Mouse (Mus musculus): ENCODE results near the gene Pitpnc1. TPM values are rescaled to one million over a fixed set of nuclear protein-coding genes. Genes with fewer than 3 reads are reported as not detected.
A peak's percentile ranks its signal among the peaks of the same experiment; 100 is the strongest.

Pitpnc1 gene
- total RNA-seq, 2 experiments from 2014 or later, result 65.1 to 72.6 TPM

DNA sequence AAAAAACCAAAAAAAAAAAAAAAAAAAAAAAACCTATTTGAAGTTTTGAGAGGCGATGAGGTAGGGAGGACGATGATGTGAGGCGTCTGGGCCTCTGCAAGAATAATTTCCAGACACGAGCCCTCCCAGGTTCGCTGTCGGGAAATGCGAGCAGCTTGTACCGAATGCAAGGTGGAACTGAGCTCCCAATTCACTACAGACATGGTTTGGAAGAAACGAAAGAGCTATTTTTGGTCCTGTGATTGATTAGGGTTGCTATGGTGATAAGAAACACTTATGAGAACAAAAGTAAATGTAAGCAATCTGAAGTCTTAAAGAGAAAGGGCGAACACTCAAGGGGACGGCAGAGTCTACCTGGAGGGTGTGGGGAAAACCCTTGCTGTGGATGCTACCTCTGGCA lies 164.3 kb downstream of the Pitpnc1 start:
- DNase-seq (ENCODE audit: low spot score), result no peak
- intact Hi-C loops (cut with DNase I), result no loop called here

DNA sequence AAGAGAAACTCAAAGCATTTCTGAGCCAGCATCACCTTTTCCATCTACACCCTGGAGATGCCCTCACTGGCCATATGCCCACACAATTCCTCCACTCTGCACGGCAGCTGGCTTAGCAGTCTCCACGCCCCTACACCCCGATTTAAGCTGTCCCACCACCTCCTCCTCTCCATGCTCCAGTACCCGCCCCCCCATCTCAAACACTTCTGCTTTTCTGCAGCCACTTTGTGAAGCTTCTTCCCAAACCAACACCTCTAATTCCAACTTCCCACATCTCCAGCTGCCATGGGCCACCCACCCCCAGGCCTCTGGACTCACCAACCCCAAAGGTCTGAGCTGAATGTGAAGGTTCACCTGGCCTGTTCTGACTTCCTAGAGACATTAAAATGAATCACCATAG lies 168.4 kb downstream of the Pitpnc1 start:
- intact Hi-C loops (cut with DNase I), result no loop called here

GRCm38 (mm10) chr11:107300235-107300634 lies 170.3 kb downstream of the Pitpnc1 start:
- intact Hi-C loops (cut with DNase I), result no loop called here
- DNase-seq (ENCODE audit: low spot score), result no peak

More for the DNA sequence above, 168.4 kb downstream of the Pitpnc1 start:
- DNase-seq (ENCODE audit: low spot score), result no peak

GRCm38 (mm10) chr11:107299511-107300120 lies 170.9 kb downstream of the Pitpnc1 start:
- intact Hi-C loops (cut with DNase I), result no loop called here
- DNase-seq (ENCODE audit: low spot score), result no peak

- DNase-seq (ENCODE audit: low spot score), result no peak
- intact Hi-C loops (cut with DNase I), result no loop called here
These were observed 174.3 kb downstream of the Pitpnc1 start for GRCm38 (mm10) chr11:107296176-107296575.

DNA sequence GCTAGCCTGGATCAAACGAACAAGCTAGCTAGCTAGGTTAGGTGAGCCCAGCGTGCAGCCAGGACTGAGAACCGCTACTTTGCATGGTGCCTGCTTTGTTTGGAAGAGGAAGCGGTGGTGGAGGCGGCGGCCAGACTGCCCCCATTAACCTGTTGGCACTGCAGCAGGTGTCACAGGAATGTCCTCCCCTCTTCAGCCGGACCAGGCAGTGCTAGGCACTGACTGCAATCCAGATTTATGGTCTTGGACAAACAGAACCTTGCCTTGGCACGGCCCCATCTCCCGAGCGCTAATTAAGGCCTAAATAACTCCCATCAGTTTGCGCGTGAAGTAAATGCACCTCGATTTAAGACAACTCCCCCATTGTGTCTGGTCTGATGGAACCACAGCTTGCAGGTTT lies 178.5 kb downstream of the Pitpnc1 start:
- intact Hi-C loops (cut with DNase I), result no loop called here
- no peak for DNase-seq (ENCODE audit: low spot score)

- DNase-seq (ENCODE audit: low spot score), result no peak
- intact Hi-C loops (cut with DNase I), result no loop called here
These were observed 182.3 kb downstream of the Pitpnc1 start for GRCm38 (mm10) chr11:107288186-107288563.

DNA sequence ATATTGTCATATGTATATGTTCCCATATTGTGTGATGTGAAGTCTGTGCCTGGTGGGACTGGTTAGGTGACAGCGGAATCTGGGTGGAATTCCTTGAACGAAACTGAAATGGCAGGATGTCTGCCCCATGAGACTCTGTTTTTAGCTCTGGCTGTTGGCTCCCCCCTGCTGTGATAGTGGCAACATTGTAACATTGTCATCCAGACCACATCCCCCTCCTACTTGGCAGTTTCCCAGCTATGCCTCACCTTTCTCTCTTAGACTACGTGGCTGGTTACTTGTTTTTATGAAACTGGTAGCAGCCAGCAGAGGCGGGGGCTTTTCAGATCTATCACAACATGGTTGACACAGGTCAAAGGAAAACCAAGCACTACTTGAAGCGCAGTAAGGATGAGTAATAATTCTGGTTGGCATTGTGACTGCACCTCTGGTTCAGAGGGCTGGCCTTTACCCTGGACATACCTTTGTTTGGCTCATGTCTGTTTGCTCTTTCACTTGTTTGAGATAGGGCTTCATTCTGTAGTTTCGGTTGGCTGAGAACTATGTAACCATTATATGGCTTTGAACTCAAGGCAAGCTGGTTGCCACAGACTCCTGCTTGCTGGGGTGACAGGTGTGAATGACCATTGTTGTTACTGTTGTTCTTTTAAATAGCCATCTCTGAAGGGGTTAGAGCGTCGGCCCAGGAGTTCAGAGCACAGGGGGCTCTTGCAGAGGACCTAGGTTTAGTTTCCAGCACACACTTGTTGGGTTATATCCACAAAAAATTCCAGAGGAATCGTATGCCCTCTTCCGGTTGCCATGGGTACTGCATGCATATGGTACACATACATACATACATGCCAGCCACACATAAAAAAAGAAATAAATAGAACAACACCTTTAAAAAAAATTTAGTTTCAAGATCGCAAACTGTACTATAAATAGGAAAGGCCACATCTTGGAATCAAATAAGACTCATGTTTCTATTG lies 183.0 kb downstream of the Pitpnc1 start:
- intact Hi-C loops (cut with DNase I), result no loop called here

DNA sequence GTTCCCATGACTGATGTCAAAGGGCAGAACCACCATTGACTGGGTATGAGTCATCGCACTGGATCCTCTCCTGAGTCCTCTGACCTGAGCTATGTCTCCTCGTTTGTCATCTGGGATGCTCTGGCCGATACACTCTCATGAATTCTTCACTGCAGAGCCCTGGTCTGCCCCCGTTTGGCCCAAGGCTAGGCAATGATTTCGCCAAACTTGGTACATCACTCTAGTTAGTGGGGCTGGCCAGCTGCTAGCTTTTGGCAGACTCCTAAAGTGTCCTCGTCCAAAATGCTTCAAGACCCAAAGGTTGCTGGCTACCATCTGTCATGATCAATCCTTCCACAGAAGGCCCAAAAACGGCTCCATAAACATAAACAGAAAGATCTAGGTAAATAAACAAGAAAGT lies 184.8 kb downstream of the Pitpnc1 start:
- intact Hi-C loops (cut with DNase I), result no loop called here
- no peak for DNase-seq (ENCODE audit: low spot score)

More for the DNA sequence above, 183.0 kb downstream of the Pitpnc1 start:
- DNase-seq (ENCODE audit: low spot score), result no peak

GRCm38 (mm10) chr11:107283632-107284031 lies 186.9 kb downstream of the Pitpnc1 start:
- intact Hi-C loops (cut with DNase I), result no loop called here
- no peak for DNase-seq (ENCODE audit: low spot score)

DNA sequence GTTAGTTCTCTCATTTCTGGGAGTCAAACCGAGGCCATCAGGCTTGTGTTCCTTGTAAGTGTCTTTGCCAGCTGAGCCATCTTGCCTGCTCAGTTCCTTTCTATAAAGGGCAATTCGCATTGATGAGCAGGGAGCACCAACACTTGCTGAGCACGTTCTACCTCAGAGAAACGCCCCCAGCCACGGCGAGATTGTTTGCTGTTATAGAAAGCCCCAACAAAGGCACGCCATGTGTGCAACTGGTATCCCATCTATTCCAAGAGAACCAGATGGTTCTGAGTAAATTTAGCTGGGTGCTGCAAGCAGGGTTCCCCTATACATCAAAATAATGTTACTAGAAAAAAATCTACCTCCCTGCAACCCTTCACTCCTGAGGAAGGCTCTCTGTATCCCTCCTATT lies 188.0 kb downstream of the Pitpnc1 start:
- no peak for DNase-seq (ENCODE audit: low spot score)
- intact Hi-C loops (cut with DNase I), result no loop called here

- intact Hi-C loops (cut with DNase I), result loop anchor here (2.0 to 5.0 kb wide), 2 partner anchors 26 to 103 kb away; no protein-coding TSS in a partner anchor
These were observed 191.2 kb downstream of the Pitpnc1 start for GRCm38 (mm10) chr11:107279258-107279657.

DNA sequence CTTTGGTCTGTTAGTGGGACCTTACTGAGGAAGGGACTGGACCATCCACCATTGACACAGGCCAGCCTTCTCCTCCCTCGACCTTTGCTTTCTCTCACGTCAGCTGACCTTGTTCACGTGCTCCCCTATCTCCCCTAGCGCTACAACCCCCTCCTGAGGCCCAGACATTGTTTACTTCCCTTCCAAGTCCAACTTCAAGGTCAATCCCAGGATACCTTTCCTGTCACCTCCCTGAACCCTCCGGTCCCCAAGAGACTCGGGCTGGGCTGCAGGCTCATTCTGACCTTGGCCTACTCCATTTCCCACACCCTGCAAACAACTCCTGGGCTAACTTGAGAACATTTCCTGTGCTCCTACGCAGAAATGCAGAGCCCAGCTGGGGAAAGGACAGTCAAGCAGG lies 193.6 kb downstream of the Pitpnc1 start:
- DNase-seq (ENCODE audit: low spot score), result peak; percentile 56
- intact Hi-C loops (cut with DNase I), result loop anchor here (1.0 to 5.0 kb wide), 4 partner anchors 38 to 193 kb away; partner anchors contain the start of gene Pitpnc1

More at GRCm38 (mm10) chr11:107279258-107279657, 191.2 kb downstream of the Pitpnc1 start:
- no peak for DNase-seq (ENCODE audit: low spot score)

DNA sequence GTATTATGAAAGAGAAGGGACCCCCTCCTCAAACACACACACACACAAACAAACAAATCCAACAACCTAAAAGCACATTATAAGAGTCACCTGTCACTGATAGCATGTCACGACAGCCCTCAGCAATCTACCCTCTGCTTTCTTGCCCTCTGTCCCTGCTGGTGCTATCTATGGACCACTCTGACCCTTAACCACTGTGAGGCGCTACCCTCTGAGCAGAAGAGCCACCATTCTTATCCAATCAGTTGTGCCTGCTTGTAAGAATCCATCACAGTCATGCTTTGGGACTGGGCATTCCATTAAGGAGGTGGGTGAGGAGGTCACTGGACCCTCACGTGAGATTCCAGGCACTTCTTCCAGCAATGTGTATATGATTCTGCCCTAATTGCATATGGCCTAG lies 194.2 kb downstream of the Pitpnc1 start:
- no peak for DNase-seq (ENCODE audit: low spot score)

DNA sequence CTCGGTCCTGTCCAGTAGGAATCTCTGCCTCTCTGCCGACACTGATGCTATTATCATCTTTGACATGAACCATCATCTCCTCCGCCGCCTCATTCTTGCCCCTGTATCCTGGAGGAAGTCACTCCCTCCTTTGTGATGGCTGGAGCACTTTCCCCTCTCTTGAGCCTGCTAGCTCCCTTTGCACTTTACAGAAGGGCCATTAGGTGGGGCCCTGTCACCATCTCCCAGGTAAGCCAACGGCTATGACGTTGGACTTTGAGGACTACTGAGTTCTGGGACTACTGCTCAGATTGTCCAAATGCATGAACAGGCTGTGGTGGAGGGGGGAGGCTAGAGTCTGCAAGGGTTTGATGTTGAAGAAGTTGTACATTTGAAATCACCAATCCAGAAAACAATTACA lies 194.6 kb downstream of the Pitpnc1 start:
- peak; percentile 33 for DNase-seq (ENCODE audit: low spot score)
- intact Hi-C loops (cut with DNase I), result loop anchor here (1.0 to 5.0 kb wide), 4 partner anchors 39 to 194 kb away; partner anchors contain the start of gene Pitpnc1

More for the DNA sequence above, 194.2 kb downstream of the Pitpnc1 start:
- intact Hi-C loops (cut with DNase I), result loop anchor here (1.0 to 5.0 kb wide), 4 partner anchors 38 to 194 kb away; partner anchors contain the start of gene Pitpnc1

DNA sequence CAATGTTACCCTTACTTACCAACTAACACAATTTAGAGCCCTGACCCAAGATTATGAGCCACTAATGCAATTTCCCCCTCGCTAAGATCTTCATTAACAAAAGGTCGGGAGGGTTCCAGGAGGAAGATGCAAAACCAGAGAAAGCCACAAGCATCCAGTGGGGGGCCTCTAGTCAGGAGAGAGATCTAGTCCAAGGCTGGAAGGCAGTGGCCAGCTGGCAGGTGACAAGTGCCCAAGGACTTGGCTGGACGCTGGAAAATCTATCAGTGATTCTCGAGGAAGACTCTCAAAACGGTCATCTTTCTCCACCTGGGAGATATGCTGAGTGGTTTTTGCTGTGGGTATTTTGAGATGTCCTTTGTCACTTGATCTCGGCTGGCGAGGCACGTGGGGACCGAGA lies 196.3 kb downstream of the Pitpnc1 start:
- no peak for DNase-seq (ENCODE audit: low spot score)
- intact Hi-C loops (cut with DNase I), result no loop called here

GRCm38 (mm10) chr11:107272351-107272975 lies 198.0 kb downstream of the Pitpnc1 start:
- no peak for DNase-seq (ENCODE audit: low spot score)
- intact Hi-C loops (cut with DNase I), result no loop called here

GRCm38 (mm10) chr11:107270564-107270963 lies 199.9 kb downstream of the Pitpnc1 start:
- intact Hi-C loops (cut with DNase I), result no loop called here
- no peak for DNase-seq (ENCODE audit: low spot score)

GRCm38 (mm10) chr11:107267522-107267921 lies 203.0 kb downstream of the Pitpnc1 start:
- no peak for DNase-seq (ENCODE audit: low spot score)
- intact Hi-C loops (cut with DNase I), result no loop called here

- intact Hi-C loops (cut with DNase I), result no loop called here
These were observed 204.6 kb downstream of the Pitpnc1 start for GRCm38 (mm10) chr11:107265861-107266260.

More at GRCm38 (mm10) chr11:107265861-107266260, 204.6 kb downstream of the Pitpnc1 start:
- DNase-seq (ENCODE audit: low spot score), result no peak
